Mouse (Mus musculus): Measurements from ENCODE around the gene Wfdc8. TPM values are rescaled to one million over a fixed set of nuclear protein-coding genes. Genes with fewer than 3 reads are reported as not detected.

Gene Wfdc8
- total and polyA plus RNA-seq, 3 experiments = not detected

DNA sequence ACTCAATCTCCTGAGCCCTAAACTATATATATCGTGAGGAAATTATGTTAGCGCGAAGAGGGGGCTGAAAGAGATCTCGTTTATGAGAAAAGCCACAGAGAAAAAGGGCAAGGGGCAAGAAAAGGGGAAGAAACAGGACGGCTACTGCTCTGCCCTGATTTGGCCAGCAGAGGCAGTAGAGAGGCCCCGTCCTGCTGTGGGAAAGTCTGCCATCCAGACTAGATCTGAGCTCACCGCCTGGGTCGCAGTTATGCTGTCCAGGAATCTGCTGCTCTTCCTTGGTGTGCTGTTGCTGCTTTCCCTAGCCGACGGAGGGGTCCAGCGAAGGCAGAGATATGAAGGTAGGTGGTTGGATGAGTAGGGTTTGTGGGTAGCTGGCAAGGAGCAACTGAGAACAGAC lies 42.4 kb upstream of the Wfdc8 start, which contains the start of gene Wfdc10:
Wfdc10 (plus strand) TSS at position 189 of the 400 bp plus-strand sequence.
- no peak within 1 kb of the TSS for H3K27ac ChIP-seq (ENCODE audit: control insufficient read depth, low read depth, low read length)
- no peak within 1 kb of the TSS for H3K4me3 ChIP-seq (ENCODE audit: control insufficient read depth in 1 of 2, insufficient read depth in 1 of 2, low read depth in 2 of 2, low read length in 2 of 2)
- H3K36me3 ChIP-seq (ENCODE audit: control insufficient read depth in 1 of 2, insufficient read depth in 2 of 2, low read length in 2 of 2) = no peaks in the 10 kb centered on the region
- no peaks in the 10 kb centered on the region for H3K4me1 ChIP-seq (ENCODE audit: control insufficient read depth in 1 of 2, insufficient read depth in 2 of 2, low read length in 2 of 2)
- H3K79me2 ChIP-seq (ENCODE audit: control insufficient read depth, insufficient read depth, low read length, poor library complexity) = no peaks in the 10 kb centered on the region
- TF ChIP-seq ZNF384 (IDR thresholded peaks at IDR 0.05; ENCODE audit: low read depth, low read length) = no peak
- no peak for TF ChIP-seq GABPA (IDR thresholded peaks at IDR 0.05; ENCODE audit: low read depth, low read length)
- TF ChIP-seq CTCF (IDR thresholded peaks at IDR 0.05 in 2 of 3, conservative IDR thresholded peaks at IDR 0.05 in 1 of 3; ENCODE audit: control insufficient read depth in 1 of 3, insufficient read depth in 1 of 3, low read depth in 2 of 3, low read length in 3 of 3, poor library complexity in 1 of 3, severe bottlenecking in 1 of 3) = peak; percentile 61 to 70 (median 64)
- no peak for TF ChIP-seq MAX (IDR thresholded peaks at IDR 0.05; ENCODE audit: low read length)
- no peak for TF ChIP-seq POLR2A (IDR thresholded peaks at IDR 0.05; ENCODE audit: control insufficient read depth in 1 of 2, insufficient read depth in 1 of 2, low read depth in 1 of 2, low read length in 2 of 2, poor library complexity in 1 of 2)
- TF ChIP-seq CHD1 (IDR thresholded peaks at IDR 0.05; ENCODE audit: low read depth, low read length) = no peak
- TF ChIP-seq MYB (IDR thresholded peaks at IDR 0.05; ENCODE audit: low read depth, low read length) = no peak
- peak; percentile 23 for TF ChIP-seq RAD21 (IDR thresholded peaks at IDR 0.05; ENCODE audit: low read depth, low read length)
- TF ChIP-seq MYC (IDR thresholded peaks at IDR 0.05; ENCODE audit: low read depth, low read length) = no peak
- no peak for TF ChIP-seq NELFE (IDR thresholded peaks at IDR 0.05; ENCODE audit: low read depth, low read length)
- no peak for TF ChIP-seq ZMIZ1 (IDR thresholded peaks at IDR 0.05; ENCODE audit: low read depth, low read length)
- TF ChIP-seq NRF1 (IDR thresholded peaks at IDR 0.05; ENCODE audit: insufficient read depth, low read depth, low read length, poor library complexity, severe bottlenecking) = no peak
- TF ChIP-seq POLR2AphosphoS2 (IDR thresholded peaks at IDR 0.05; ENCODE audit: low read length) = no peak
- no peak for TF ChIP-seq CHD2 (IDR thresholded peaks at IDR 0.05; ENCODE audit: low read length)
- no peak for TF ChIP-seq ZKSCAN1 (IDR thresholded peaks at IDR 0.05; ENCODE audit: low read depth, low read length)
- no peak for TF ChIP-seq ETS1 (IDR thresholded peaks at IDR 0.05; ENCODE audit: low read depth, low read length)
- TF ChIP-seq USF1 (IDR thresholded peaks at IDR 0.05; ENCODE audit: low read depth, low read length) = no peak
- TF ChIP-seq BHLHE40 (IDR thresholded peaks at IDR 0.05; ENCODE audit: borderline replicate concordance, low read depth, low read length) = no peak
- no peak for TF ChIP-seq MAFK (IDR thresholded peaks at IDR 0.05; ENCODE audit: borderline replicate concordance, low read depth, low read length)
- TF ChIP-seq MXI1 (IDR thresholded peaks at IDR 0.05; ENCODE audit: low read depth, low read length) = no peak
- no peak for TF ChIP-seq SIN3A (IDR thresholded peaks at IDR 0.05; ENCODE audit: low read length)
- TF ChIP-seq SMC3 (IDR thresholded peaks at IDR 0.05; ENCODE audit: low read depth, low read length) = peak; percentile 29; the same call in 1 of the 2 replicates
- TF ChIP-seq USF2 (IDR thresholded peaks at IDR 0.05; ENCODE audit: borderline replicate concordance in 1 of 2, insufficient read depth in 1 of 2, low read depth in 1 of 2, low read length in 2 of 2) = no peak
- H3K9me3 ChIP-seq (replicated peaks; ENCODE audit: insufficient read depth, low read length) = no peaks in the 10 kb centered on the region
- DNase-seq (ENCODE audit: low read depth, low spot score) = peak; percentile 44
- H3K9ac ChIP-seq (ENCODE audit: control insufficient read depth, low read depth, low read length, poor library complexity, severe bottlenecking) = no peak within 1 kb of the TSS
- no peaks in the 10 kb centered on the region for H3K27me3 ChIP-seq (ENCODE audit: control insufficient read depth in 1 of 2, insufficient read depth in 2 of 2, low read length in 2 of 2)

All from MEL (cell line).